Mouse (Mus musculus) layer of hippocampus, postnatal 14 days (tissue): ENCODE data around the gene Flywch2. TPM values are rescaled to one million over a fixed set of nuclear protein-coding genes. Genes with fewer than 3 reads are reported as not detected.
"Not testable (repeated sequence)": the region's sequence is repeated elsewhere in the genome, so short reads cannot be mapped to it uniquely, and the experiment has no call there.

Experiments used
- DNase-seq, 2 experiments: peaks; one replicate each; pipeline ENCODE4 v3.0.0; 2021 to 2022; ENCODE audit warnings: low spot score in 2 of 2, mixed read lengths in 1 of 2
- total RNA-seq, 2 experiments: library from RNA; stranded (reverse); gene quantifications; 2 replicates each; pipeline ENCODE4 v1.2.3; 2021

The Flywch2 gene
- total RNA-seq, 2 experiments from 2014 or later, result 24.5 to 25.3 TPM

DNA sequence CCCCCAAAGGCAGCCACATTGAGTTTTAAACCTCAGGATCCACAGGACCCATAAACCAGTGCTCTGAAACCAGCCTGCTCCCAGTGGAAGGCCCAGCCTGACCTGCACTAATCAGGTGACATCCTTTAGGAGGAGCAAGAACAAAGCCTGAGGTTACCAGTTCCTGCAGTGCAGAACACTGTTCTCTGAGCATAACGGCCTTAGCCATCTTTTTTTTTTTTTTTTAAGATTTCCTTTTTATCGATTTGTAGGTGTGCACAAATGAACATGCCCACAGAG is 5.1 kb upstream of the Flywch2 start:
- DNase-seq, result no peak

DNA sequence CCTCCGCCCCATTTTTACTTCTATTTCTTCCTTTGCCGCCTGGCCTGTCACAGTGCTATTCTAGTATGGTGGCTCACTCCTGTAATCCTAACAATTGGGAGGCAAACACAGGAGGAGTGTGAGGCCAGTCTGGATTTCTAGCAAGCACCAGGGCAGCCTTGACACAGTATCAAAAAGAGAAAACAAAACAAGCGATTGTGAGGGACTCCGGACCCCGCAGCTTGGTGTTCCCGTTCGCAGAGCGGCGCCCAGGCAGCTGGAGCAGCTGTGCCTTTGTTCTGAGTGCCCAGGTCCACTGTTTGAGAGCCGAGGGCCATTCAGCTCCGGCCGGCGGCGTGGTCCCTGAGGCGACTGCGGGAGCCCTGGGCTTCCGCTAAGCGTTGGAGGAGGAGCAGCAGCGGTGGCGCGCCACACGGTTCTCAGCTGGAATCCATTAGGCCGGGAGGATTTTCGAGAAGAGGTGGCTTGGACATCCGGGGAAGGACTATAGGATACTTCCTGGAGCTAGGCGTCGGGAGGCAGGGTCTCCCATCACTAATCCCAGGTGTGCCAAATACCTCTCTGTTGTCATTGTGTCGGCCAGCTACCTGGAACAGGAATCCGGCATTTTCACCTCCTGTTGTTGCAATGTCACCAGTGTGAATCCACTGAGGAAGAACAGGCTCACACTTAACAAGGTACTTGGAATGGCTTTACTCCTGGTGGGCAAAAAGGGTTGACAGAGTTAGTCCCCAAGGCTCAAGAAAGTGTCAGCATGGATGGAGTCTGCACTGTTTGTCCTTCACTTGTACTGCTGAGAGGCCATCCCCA is 4.6 kb upstream of the Flywch2 start, which contains the start of gene Srrm2:
Gene Srrm2 (plus strand): TSS at position 264 of the 810 bp plus-strand sequence.
- peak in 1 of 2 experiments; percentile 54 for DNase-seq

- DNase-seq, result no peak
Observed at GRCm38 (mm10) chr17:23789749-23790268, 3.9 kb upstream of the Flywch2 start.

- DNase-seq, result no peak
Observed at GRCm38 (mm10) chr17:23788973-23789372, 3.1 kb upstream of the Flywch2 start.

- peak; percentile 41 to 58 for DNase-seq
Observed at GRCm38 (mm10) chr17:23786510-23786931, 640 bp upstream of the Flywch2 start.

- DNase-seq, result no peak
Observed at GRCm38 (mm10) chr17:23783352-23783751, 2.5 kb downstream of the Flywch2 start.

- DNase-seq, result no peak
Observed at GRCm38 (mm10) chr17:23778447-23778846, 7.4 kb downstream of the Flywch2 start.

- DNase-seq, result no peak
Observed at GRCm38 (mm10) chr17:23777141-23777540, 8.7 kb downstream of the Flywch2 start.

DNA sequence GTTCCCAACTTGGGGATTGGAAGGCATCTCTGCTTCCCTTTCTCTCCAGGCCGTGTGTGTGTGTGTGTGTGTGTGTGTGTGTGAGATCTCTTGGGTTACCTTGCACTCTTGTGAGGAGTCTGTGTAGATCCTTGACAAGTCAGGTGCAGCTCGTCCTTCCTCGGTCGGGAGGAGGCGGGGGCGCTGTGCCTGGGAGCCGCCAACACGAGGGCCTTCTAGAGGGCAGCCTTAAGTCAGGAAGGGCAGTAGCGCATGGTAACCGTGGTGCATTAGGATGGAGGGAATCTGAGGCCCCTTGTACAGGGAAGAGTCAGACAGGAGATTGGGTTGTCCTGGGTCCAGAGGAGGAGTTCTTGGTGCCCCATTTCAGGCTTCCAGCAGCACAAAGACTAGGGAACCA is 9.7 kb downstream of the Flywch2 start:
- no peak for DNase-seq

- peak; percentile 69 to 76 for DNase-seq
Observed at GRCm38 (mm10) chr17:23774090-23774489, 11.8 kb downstream of the Flywch2 start.

- no peak for DNase-seq
Observed at GRCm38 (mm10) chr17:23773676-23774075, 12.2 kb downstream of the Flywch2 start.

DNA sequence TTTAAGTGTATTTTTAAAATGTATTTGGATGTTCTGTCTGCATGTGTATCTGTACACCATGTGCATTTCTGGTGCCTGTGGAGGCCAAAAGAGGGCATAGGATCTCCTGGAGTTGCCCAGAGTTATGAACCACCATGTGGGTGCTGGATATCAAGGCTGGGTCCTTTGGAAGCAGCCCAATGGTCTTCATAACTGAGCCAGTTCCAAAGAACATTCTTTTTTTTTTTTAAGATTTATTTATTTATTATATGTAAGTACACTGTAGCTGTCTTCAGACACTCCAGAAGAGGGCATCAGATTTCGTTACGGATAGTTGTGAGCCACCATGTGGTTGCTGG is 13.7 kb downstream of the Flywch2 start:
- DNase-seq, result not testable (repeated sequence)

DNA sequence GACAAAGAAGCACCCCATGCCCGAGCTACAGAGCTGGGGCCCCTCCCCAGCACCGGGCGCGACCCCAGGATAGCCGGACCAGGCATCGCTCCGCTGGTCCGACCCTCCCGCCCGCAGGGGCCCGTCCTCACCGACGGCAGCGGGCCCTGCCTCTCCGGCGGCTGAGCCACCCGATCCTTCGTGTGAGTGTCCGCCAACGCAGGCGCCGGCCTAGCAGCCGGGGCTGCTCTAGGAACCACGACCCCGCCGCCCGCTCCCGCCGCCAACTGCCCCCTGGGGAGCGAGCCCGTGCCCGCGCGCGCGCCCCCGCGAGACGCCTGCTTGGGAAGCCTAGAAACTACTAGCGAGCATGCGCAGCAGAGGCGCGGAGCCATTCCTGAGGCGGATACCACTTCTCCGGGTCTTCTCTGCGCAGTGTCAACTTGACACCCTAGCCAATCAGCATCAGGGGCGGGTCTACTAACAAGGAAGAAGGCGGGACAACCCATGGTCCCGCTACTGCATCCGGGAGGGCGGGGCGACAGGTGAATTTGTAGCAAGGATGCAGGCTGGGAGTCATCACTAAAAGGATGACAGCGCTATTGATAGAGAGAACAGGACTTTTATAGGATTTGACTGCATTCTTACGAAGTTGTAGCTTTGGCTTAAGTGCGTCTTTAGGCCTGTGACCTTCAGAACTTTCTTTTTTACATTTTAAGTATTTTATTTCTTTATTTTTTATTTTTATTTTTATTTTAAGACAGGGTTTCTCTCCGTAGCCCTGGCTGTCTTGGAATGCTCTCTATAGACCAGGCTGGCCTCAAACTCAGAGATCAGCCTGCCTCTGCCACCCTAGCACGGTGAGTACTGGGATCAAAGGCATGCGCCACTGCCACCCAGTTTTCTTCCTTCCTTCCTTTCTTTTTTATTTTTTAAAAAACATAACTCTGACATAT is 14.3 kb downstream of the Flywch2 start, which contains the start of gene Flywch1:
Gene Flywch1 (minus strand): TSS at position 319 of the 935 bp plus-strand sequence.
- peak; percentile 98 to 99 for DNase-seq

- no peak for DNase-seq
Observed at GRCm38 (mm10) chr17:23770896-23771283, 15.0 kb downstream of the Flywch2 start.

GRCm38 (mm10) chr17:23770493-23770892 is 15.4 kb downstream of the Flywch2 start:
- DNase-seq, result no peak

- no peak for DNase-seq
Observed at GRCm38 (mm10) chr17:23762976-23763375, 22.9 kb downstream of the Flywch2 start.

DNA sequence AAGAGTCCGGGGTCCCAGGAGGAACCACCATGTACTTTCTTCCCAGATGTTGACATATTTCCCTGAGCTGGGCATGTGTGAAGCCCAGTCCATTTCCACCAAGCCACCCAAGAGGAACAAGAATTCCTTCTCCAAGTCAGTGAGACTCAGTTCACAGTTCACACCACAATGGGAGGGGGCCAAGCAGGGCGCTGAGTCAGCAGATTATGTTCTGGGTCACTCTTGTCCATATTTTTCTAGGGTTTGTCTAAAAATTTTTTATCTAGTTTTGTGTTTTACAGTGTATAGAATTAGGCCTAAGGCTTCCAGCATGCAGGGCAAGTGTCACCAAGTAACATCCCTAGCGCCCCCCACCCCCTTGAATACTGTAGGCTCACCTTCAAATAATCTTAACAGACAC is 24.7 kb downstream of the Flywch2 start:
- DNase-seq, result no peak

- DNase-seq, result no peak
Observed at GRCm38 (mm10) chr17:23760231-23760630, 25.6 kb downstream of the Flywch2 start.

GRCm38 (mm10) chr17:23758801-23759200 is 27.1 kb downstream of the Flywch2 start:
- no peak for DNase-seq

DNA sequence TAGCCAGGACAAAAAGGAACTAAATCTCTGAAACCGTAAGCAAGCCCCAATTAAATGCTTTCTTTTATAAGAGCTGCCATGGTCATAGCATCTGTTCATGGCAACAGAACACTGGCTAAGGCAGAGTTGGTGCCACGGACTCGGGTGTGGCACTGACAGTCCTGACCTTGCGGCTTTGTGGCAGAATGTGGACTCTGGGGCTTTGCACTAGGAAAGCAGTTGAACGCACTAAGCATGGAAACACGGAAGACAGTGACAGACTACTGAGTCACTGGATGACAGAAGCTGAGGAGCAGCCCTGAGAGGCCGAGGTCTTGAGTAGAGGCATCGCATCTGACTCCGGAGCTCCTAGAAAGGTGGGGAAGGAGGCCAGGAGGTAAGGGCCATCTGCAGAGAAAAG is 28.3 kb downstream of the Flywch2 start:
- DNase-seq, result no peak

- no peak for DNase-seq
Observed at GRCm38 (mm10) chr17:23755689-23756088, 30.2 kb downstream of the Flywch2 start.
